Comparison of ENCODE assay signal across 8 mouse cellular contexts in the genomic region with DNA sequence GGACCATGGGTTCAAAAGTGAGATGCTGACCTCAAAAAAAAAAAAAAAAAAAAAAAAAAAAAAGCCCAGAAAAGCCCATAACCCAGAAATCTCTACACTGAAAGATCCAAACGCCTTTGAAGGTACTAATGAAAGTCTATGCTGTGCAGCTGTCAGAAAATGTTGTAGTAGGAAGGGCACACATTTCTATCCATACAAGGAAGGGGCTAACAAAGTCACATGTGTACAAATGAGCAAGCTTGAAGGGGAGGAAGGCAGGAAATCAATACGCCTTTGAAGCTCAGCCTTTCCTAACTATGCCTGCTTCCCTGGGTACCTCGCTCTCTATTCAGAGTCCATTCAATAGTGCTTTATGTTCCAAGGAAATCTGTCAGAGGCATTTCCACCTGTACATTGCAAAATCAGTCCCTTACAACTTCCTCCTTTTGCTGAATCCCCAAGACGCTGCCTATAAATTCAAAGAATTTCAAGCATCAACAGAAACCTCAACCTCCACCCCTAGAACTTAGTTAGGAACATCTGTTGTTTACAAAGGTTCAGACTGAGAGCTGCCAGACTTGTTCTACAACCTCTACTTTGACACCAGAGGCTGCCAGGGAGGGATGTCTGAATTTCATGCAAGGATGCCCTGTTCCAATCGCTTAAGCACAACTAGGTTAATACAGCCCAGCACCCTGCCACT.
DNase-seq lines count a peak whose midpoint lies in the region; ATAC-seq and TF ChIP-seq lines count a peak whose summit lies in the region.

No protein-coding gene starts in this region.

- no peak overlapping the region for H3K4me2 ChIP-seq in intestine, embryonic 16.5 days (ENCODE audit: low read depth, low read length)
- H3K4me2 ChIP-seq in midbrain, embryonic 16.5 days (ENCODE audit: low read length) = peak overlapping the region; percentile 23

- ATAC-seq in intestine, embryonic 16.5 days = peak; percentile 64; the same call in 1 of the 2 replicates
- ATAC-seq in midbrain, embryonic 16.5 days = peak; percentile 72

- intact Hi-C loops in left cerebral cortex, adult 2 months (cut with DNase I) = no loop called here
- intact Hi-C loops in heart, postnatal 36 days (cut with DNase I) = loop anchor here (5.0 kb wide), 1 partner anchor 80 kb away; no protein-coding TSS in a partner anchor

- no peak overlapping the region for H3K9ac ChIP-seq in intestine, embryonic 16.5 days (ENCODE audit: low read depth, low read length)
- H3K9ac ChIP-seq in midbrain, embryonic 16.5 days (ENCODE audit: low read depth, low read length) = no peak overlapping the region

- no peaks in the 10 kb centered on the region for H3K9me3 ChIP-seq in intestine, embryonic 16.5 days (ENCODE audit: control insufficient read depth, low read length)
- H3K9me3 ChIP-seq in midbrain, embryonic 16.5 days (replicated peaks; ENCODE audit: control insufficient read depth, low read length, poor library complexity, severe bottlenecking) = no peaks in the 10 kb centered on the region

- no peaks in the 10 kb centered on the region for H3K36me3 ChIP-seq in intestine, embryonic 16.5 days (ENCODE audit: control insufficient read depth, insufficient read depth, low read length)
- H3K36me3 ChIP-seq in midbrain, embryonic 16.5 days (ENCODE audit: control insufficient read depth, insufficient read depth, low read length) = no peaks in the 10 kb centered on the region

- H3K27me3 ChIP-seq in intestine, embryonic 16.5 days (replicated peaks; ENCODE audit: control insufficient read depth, insufficient read depth, low read length) = no peaks in the 10 kb centered on the region
- H3K27me3 ChIP-seq in midbrain, embryonic 16.5 days (ENCODE audit: control insufficient read depth, insufficient read depth, low read depth, low read length) = no peaks in the 10 kb centered on the region

- no peak overlapping the region for H3K4me3 ChIP-seq in left cerebral cortex, adult 2 months
- H3K4me3 ChIP-seq in intestine, embryonic 16.5 days (ENCODE audit: low read length) = no peak overlapping the region
- H3K4me3 ChIP-seq in midbrain, embryonic 16.5 days (ENCODE audit: low read depth, low read length) = no peak overlapping the region

- peak overlapping the region; percentile 51; the same call in 1 of the 2 replicates for H3K27ac ChIP-seq in left cerebral cortex, adult 2 months
- no peak overlapping the region for H3K27ac ChIP-seq in intestine, embryonic 16.5 days (ENCODE audit: low read length)
- peak overlapping the region; percentile 66 for H3K27ac ChIP-seq in midbrain, embryonic 16.5 days (ENCODE audit: low read length)

- 0 out of 2 replicates have a peak, but pooled peaks cover 9% of the 10 kb centered on the region for H3K4me1 ChIP-seq in intestine, embryonic 16.5 days (ENCODE audit: control insufficient read depth, insufficient read depth, low read length)
- H3K4me1 ChIP-seq in midbrain, embryonic 16.5 days (ENCODE audit: control insufficient read depth, insufficient read depth, low read length) = peaks cover 27% of the 10 kb centered on the region

- WGBS in intestine, embryonic 16.5 days = 21% methylated on average over 5 of the region's 5 CpGs
- 17% methylated on average over 5 of the region's 5 CpGs for WGBS in midbrain, embryonic 16.5 days

- no peak for TF ChIP-seq CTCF in left cerebral cortex, adult 2 months (IDR thresholded peaks at IDR 0.05)

- no peak for DNase-seq in left cerebral cortex, adult 2 months (ENCODE audit: extremely low spot score in 1 of 2, low spot score in 2 of 2)
- DNase-seq in left cerebral cortex, adult 18-20 months (ENCODE audit: low spot score in 2 of 2) = no peak
- peak; percentile 47 for DNase-seq in embryo, embryonic 11 days
- no peak for DNase-seq in adrenal gland, adult (ENCODE audit: inconsistent age in 2 of 2, low spot score in 1 of 2)
- no peak for DNase-seq in layer of hippocampus, postnatal 36 days
- DNase-seq in heart, postnatal 36 days = no peak
